Mouse (Mus musculus) E14TG2a.4 (cell line): ENCODE results near the gene Map1b.

ENCODE experiments used
- CTCF ChIP-seq: conservative IDR thresholded peaks from 2 replicates; pipeline ENCODE4 v1.5.1; 2014; ENCODE audit warnings: low read length
- NANOG ChIP-seq: IDR thresholded peaks from 2 replicates; pipeline ENCODE4 v1.6.1; 2014; ENCODE audit warnings: borderline replicate concordance, low read length, mixed read lengths

DNA sequence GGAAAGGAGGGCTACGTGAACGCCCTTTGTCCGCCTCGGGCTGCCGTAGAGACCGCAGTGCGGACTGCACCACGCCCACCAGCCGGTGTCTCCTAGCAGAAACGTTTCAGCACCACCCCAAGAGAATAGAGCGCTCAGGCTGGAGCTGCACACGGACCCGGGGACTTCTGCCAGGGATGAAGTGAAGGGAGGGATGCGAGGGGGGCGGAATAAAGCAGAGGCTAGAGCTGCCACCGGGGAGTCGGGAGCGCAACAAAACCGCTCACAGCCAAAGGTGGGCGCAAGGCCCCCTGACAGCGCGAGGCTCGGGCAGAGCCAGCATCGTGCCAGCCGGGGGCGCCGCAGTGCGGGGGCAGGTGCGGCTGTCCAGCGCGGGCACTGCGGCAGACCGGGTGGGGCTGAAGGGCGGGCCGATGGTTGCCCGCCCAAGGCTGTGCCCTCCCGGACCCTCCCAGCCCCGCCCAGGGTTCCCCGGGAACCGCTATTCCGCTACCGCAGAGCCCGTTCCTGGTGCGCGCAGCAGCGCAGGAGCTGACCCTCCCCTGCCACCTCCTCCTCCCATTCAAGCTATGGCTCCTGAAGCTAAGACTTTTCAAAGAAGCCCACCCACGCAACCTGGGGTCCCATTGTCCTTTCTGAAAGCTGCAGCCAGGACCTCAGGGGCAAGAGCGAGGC, 1.3 kb downstream of the Map1b start:
- TF ChIP-seq CTCF (no peak), NANOG (no peak)
